Mouse (Mus musculus): ENCODE results near the gene Gm20388.

Gene Gm20388

DNA sequence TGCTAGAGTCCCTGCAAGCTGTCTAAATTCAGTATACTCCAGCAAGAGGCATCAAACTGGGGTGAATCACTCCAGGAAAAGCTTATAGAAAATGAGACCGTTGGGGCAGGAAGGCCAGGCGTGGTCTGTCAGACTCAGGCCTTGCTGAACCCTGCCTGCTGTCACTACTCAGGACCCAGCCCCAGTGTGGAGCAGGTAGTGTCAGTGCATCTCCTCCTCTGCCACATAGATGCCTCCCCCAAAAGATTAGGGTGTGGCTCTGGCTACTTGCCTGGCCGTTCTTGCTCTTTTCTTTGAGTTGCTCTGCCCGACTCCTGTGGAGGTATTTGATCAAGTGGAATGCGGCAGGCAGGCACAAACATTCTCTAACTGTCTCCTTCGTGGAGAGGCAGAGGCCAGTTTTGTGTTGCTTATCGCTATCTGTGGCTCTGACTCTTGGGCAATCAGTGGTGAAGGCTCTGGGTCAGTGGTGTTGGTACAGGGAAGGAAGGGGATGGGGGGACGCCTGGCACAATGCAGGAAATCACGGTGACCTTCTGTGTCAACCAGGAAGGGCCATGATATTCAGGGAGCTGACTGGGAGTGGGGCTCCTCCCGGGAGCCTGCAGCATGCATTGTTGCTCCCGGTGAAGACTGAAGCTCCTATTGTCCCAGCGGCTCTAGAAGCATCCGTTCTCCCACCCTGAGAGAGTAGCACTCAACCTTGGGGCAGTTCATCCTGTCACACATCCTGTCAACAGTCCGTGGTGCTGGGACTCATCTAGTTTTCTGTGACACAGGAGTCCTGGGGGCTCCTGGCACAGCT, 215.9 kb downstream of the Gm20388 start:
- no peak for DNase-seq

DNA sequence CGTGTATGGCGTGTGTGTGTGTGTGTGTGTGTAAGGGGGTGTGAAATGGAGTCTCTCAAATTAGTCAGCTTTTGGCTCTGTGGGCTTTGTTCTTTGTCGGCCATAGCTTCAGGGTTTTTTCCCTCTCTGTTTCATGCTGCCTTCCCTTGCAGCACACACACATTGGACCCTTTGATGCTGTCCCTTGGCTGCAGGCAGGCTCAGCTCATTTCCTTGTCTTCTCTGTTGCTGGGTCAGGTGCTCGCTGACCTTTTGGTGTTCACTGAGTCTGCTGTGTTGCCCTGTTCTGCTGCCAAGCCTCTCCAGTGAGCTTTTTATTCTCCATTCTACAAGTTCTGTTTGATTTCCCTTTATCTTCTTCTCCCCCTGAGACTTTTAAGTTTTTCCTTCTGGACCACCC, 218.9 kb downstream of the Gm20388 start:
- no peak for DNase-seq

DNA sequence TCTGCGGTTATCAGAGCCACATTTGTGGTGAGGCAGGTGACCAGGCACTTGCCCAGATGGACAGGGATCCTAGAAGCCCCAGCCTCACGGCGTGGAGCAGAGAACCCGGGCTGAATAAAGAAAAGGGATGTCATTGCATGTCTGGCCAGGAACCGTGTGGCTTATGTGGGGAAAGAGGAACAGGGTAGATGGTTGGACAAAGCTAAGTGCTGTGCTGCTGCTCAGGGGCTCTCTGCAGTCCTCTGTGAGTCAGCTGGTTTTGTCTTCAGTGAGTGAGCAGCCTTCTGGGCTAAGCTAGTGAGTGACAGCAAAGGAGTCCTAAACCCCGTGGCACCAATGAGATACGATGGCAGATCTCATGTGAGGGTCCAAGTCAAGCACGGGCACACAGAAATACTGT, 220.5 kb downstream of the Gm20388 start:
- no peak for DNase-seq

DNA sequence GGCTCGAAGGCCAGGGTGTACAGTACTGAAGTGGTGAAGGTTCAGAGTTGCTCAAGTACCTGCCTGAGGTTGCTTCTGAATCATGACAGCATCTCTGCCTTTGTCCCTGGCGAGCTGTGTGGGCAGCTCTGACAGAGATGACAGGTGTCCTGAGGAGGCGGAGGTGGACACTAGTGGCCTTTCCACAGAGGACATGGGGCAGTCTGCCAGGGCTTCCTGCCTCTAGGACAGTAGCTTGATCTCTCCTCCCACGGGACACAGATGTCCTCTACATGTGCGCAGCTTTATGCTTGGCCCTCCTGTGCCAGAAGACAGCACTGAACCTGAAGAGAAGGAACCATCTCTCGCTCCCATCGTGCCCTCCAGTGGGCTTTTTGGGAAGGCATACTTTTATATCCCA, 222.5 kb downstream of the Gm20388 start:
- DNase-seq, result no peak

DNA sequence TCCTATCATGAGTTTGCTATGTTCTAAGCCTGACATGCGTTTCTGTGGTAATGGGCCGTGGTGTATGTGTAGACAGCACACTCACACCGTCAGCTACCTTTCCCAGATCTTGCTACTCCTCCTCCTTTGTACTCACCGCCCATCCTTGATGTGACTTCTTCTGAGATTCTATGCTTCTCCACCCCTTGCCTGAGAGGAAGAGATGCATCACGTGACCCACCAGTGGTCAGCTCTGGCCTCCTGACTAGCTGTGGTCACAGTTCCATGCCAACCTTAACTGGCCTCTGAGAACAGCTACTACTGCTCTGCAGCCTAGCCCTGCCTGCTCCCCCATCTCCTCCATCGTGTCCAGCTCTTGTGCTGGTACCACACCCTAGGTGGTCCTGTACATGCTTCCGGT, 225.0 kb downstream of the Gm20388 start:
- DNase-seq, result no peak

DNA sequence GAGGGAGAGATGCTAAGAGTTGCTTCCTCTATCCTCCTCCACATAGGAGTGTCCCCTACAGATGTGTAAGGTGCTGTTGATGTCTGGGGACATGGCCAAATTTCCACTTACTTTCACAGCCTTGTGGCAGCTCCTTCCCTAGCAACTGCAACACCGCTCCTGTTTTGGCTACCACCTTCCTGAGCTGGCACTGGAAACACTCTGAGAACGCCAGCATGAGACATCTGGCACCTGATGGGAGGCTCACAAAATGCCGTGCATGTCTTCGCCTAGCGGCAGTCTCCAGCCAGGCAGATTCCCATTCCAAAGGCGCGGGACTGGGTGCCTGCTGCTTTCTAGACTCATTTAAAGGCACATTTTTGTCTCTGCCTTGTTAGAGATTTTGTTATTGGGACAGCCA, 226.0 kb downstream of the Gm20388 start:
- no peak for DNase-seq

- no peak for DNase-seq
Measured at GRCm38 (mm10) chr8:120138958-120139357, 228.3 kb downstream of the Gm20388 start.

GRCm38 (mm10) chr8:120140769-120141168, 230.1 kb downstream of the Gm20388 start:
- DNase-seq, result no peak

DNA sequence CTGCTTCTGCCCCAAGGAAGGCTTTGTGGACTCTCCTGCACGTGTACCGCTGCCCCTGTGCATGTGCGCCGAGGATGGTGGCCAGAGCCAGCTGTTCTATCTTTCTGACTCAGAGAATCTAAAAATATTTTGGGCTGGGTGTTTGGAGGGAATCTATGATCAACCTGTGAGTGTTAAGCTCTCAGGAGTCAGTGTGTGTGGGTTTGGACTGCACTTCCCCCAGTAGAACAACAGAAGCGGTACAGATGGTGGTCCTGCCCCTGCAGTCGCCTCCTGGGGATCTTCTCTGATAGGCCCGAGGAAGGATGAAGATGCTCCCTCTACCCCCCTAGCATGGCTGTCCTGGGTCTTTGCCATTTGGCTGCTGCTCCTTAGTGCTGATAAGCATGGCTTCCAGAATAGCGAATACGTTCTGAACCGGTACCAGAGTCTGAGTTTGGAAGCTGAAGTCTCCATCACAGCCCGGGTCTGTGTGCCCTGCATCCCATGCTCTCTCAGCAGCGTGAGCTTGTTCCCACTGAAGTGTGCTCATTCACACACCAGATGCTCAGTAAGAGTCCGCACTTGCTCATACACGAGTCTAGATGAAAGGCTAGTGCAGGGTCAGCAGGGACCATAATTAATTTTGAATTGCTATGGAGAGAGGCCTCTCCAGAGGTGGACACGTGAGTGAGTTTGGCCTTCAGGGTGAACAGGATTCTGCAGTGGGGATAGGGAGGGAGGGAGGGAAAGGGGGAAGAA, 233.4 kb downstream of the Gm20388 start:
- no peak for DNase-seq

- no peak for DNase-seq
Measured at GRCm38 (mm10) chr8:120144652-120145301, 234.1 kb downstream of the Gm20388 start.

- DNase-seq, result no peak
Measured at GRCm38 (mm10) chr8:120146051-120146450, 235.4 kb downstream of the Gm20388 start.

- no peak for DNase-seq
Measured at GRCm38 (mm10) chr8:120150028-120150427, 239.4 kb downstream of the Gm20388 start.

- no peak for DNase-seq
Measured at GRCm38 (mm10) chr8:120151151-120151550, 240.5 kb downstream of the Gm20388 start.

DNA sequence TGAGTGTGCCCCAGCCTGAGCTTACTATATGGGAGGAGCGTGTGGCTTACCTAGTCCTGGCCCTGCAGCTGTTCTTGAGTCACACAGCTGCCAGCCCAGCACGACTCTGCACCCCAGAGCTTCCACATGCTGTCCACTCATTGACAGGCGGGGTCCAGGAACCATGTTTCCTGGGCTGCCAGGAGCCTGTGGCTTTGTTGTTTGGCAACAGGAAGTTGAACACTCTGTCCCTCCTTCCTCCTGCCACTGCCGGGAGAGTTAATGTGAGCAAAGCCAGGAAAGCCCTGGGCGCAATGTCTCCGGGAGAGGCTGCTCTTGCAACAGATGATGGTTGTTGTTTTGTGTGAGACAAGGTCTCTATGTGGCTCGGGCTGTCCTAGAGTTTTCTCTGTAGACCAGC, 242.0 kb downstream of the Gm20388 start:
- DNase-seq, result no peak

GRCm38 (mm10) chr8:120160366-120160765, 249.7 kb downstream of the Gm20388 start:
- no peak for DNase-seq

DNA sequence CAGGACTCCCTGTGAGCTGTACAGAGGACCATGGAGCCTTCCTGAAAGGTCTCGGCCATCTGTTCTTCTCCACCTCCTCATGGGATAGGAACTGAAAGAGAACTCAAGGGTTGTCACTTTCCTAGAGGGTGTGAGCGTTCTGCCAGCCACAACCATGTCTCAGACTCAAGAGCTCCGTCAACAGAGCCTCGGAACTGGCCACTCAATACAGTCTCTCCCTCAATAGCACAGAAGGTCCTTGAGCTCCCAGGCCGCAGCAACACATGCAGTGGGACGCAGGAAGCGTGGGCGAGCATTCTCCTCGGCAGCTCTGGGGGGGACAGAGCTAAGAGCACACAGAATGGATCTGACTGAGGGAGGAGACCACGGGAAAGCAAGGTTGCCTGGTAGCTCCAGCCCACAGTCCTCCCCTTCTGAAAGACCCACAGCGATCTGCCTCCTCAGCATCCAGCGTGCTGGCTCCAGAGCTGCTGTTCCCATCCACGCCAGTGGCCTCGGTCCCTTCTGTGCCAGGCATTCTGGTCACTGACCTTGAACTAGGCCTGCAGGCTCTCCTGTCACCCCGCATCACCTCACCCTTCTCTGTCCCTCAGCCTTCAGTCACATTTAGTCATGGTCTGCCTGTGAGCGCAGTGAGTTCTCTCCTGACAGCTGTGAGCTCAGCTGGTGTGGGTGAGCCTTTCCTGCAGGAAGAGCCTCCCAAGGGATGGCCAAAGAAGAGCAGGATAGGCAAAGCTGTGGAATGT, 251.2 kb downstream of the Gm20388 start:
- DNase-seq, result no peak

- no peak for DNase-seq
Measured at GRCm38 (mm10) chr8:120162404-120162752, 251.7 kb downstream of the Gm20388 start.

DNA sequence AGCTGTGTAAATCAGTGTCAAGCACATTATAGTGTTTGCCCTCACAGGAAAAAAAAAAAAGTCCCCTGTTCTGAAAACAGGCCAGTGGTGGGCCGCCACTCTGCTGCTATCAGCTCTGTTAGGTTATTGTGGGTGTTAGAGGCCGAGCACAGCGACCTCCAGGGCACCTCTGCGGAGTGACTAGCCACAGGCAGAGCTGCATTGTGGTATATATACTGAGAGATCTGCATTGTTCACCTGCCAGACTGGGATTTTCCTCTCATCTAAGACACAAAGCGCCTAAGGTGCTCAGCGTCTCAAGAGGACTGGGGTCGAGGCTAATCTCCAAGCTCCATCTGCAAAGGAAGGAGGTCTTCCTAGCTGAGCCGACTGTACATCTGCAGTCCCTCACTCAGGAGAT, 252.7 kb downstream of the Gm20388 start:
- DNase-seq, result no peak

- no peak for DNase-seq
Measured at GRCm38 (mm10) chr8:120164026-120164425, 253.4 kb downstream of the Gm20388 start.

DNA sequence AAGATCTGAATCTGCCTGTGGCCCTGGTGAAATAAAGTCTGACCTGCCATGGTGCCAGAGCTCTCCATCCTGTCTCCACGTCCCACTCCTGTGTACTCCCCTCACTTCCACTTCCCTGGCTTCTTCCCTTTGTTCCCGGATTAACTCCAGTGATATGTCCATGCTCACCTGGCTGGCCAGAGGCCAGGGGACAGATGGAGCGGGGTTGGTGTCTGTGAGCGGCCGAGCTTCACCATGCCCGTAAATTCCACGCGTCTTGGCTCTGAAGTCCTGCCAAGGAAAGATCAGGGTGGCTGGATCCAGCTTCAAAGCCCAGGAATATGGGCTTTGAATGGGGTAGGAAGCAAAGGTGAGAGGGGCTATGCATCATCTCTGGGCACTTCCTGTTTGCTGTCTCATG, 256.5 kb downstream of the Gm20388 start:
- no peak for DNase-seq

DNA sequence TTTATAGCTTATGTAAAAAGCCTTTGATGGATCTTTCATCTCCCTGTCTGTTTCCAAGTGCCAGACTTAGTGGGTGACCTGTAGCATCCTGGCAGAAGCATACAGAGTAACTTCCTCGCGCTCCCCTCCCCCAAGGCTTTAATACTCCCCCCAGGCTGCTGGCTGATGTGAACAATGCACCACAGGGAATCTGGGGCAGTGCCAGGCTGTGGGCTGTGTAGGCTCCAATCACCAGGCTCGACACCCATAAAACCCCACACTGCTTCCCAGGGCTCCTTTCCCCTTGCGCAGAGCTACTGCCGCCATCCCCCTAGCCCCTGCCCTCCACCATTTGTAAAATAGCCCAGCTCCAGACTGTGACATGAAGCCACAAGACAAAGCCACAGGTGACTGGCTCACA, 257.2 kb downstream of the Gm20388 start:
- DNase-seq, result no peak

DNA sequence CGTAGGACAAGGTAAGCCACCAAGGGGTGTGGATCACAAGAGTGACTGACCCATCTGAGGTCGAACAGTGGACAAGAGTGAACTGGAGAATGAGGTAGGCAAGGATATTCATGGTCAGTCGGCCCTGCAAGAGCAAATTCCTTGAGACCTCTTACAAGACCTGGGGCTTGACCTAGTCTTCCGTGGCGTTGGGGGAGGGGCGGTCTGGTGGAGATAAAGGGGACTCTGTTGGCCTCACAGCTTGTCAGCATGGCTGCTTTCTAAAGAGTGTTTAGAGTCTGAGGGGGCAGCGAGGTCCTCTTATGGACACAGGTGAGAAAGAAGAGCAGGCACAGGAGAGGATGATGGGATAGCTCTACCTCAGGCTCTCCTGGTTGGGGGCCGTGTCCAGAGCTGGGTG, 258.5 kb downstream of the Gm20388 start:
- no peak for DNase-seq

DNA sequence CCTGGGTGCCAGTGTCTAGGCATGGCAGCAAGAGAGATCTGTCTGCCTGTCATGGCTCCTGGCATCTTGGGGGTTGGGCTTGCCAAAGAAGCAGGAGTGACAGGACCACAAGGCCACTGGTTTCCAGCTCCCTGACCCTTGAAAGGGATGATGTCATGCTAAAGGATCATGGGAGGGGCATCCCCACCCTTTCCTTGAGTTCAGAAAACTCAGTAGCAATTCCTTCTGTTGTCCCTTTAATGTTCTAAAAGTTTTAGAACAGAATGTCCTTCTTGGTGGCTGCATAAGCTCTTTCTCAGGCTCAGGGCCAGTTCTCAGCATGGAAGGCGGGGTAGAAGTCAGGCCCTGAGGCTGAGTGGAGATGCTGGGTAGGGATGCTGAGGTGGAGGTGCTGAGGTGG, 262.6 kb downstream of the Gm20388 start:
- DNase-seq, result no peak
